Mouse (Mus musculus): ENCODE measurements around the gene Atg101. TPM values are rescaled to one million over a fixed set of nuclear protein-coding genes. Genes with fewer than 3 reads are reported as not detected.

Gene Atg101
- polyA plus RNA-seq, 1 experiment: 61.3 TPM

DNA sequence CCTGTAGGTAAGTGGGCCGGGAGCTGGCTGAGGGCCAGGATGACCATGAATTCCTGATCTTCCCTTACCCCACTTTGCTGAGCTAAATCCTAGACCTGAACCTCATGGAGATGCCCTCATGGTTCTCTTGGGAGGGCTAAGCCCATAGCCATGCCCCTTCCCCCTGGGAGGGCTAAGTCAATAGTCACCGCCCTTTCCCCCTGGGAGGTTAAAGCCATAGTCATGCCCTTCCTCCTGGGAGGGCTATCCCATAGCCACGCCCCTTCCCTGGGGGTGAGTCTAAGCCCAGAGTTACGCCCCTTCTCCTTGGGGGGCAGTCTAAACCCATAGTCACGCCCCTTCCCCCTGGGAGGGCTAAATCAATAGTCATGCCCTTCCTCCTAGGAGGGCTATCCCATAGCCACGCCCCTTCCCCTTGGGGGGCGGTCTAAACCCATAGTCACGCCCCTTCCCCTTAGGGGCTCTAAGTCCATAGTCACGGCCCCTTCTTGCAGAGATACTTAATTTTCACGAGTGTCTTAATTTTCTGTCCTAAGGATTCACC lies 42.0 kb downstream of the Atg101 start:
- no peak overlapping the region for H3ac ChIP-seq (ENCODE audit: control insufficient read depth, insufficient read length, low read depth)
- TF ChIP-seq USF1 (IDR thresholded peaks at IDR 0.05; ENCODE audit: low read depth) (no peak), MAX (IDR thresholded peaks at IDR 0.05) (no peak), CEBPB (IDR thresholded peaks at IDR 0.05; ENCODE audit: low read depth) (no peak), MYOD1 (IDR thresholded peaks at IDR 0.05; ENCODE audit: control insufficient read depth, insufficient read length, low read depth) (no peak), MYOG (IDR thresholded peaks at IDR 0.05; ENCODE audit: control insufficient read depth, extremely low read depth, insufficient read length) (no peak), CTCF (IDR thresholded peaks at IDR 0.05; ENCODE audit: control insufficient read depth, insufficient read depth, insufficient read length) (no peak), FOSL1 (IDR thresholded peaks at IDR 0.05; ENCODE audit: insufficient read depth, low read length, poor library complexity, severe bottlenecking) (no peak)
- no peak overlapping the region for H3K4me3 ChIP-seq (ENCODE audit: insufficient read depth, poor library complexity, severe bottlenecking)
- no peaks in the 10 kb centered on the region for H3K36me3 ChIP-seq (ENCODE audit: control insufficient read depth, insufficient read depth)
- no peaks in the 10 kb centered on the region for H3K27me3 ChIP-seq (ENCODE audit: control insufficient read depth, insufficient read depth, insufficient read length)
- H3K79me2 ChIP-seq (ENCODE audit: control insufficient read depth, insufficient read depth): no peaks in the 10 kb centered on the region
- H3K79me3 ChIP-seq (ENCODE audit: low read depth): no peaks in the 10 kb centered on the region

DNA sequence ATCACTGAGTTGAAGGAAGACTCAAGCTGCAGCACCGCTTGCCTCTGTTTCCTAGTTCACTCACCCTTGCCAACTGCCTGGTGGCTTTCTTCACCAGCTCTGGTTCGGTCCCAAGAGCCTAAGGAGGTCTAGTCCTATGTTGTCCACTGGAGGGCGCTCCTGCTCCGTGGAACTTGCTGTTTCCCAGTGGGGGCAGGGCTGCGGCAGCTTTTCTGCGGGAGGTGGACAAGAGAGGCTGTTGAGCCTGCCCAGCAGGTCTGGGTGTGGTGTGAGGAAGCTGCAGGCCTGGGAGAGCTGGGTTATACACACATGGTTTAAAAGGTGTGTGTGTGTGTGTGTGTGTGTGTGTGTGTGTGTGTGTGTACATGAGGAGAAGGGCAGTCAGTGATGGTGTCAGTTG lies 43.2 kb downstream of the Atg101 start:
- Histone ChIP-seq H3K79me3 (ENCODE audit: low read depth) (no peaks in the 10 kb centered on the region), H3K4me3 (ENCODE audit: insufficient read depth, poor library complexity, severe bottlenecking) (no peak overlapping the region), H3ac (ENCODE audit: control insufficient read depth, insufficient read length, low read depth) (no peak overlapping the region), H3K36me3 (ENCODE audit: control insufficient read depth, insufficient read depth) (no peaks in the 10 kb centered on the region), H3K79me2 (ENCODE audit: control insufficient read depth, insufficient read depth) (no peaks in the 10 kb centered on the region), H3K27me3 (ENCODE audit: control insufficient read depth, insufficient read depth, insufficient read length) (no peaks in the 10 kb centered on the region)
- no peak for TF ChIP-seq USF1 (IDR thresholded peaks at IDR 0.05; ENCODE audit: low read depth)
- TF ChIP-seq CTCF (IDR thresholded peaks at IDR 0.05; ENCODE audit: control insufficient read depth, insufficient read depth, insufficient read length): peak; percentile 96

- H3K36me3 ChIP-seq (ENCODE audit: control insufficient read depth, insufficient read depth): no peaks in the 10 kb centered on the region
- H3ac ChIP-seq (ENCODE audit: control insufficient read depth, insufficient read length, low read depth): no peak overlapping the region
- TF ChIP-seq MYOD1 (IDR thresholded peaks at IDR 0.05; ENCODE audit: control insufficient read depth, insufficient read length, low read depth) (peak; percentile 34), MAX (IDR thresholded peaks at IDR 0.05) (no peak)
- H3K79me2 ChIP-seq (ENCODE audit: control insufficient read depth, insufficient read depth): no peaks in the 10 kb centered on the region
- no peaks in the 10 kb centered on the region for H3K79me3 ChIP-seq (ENCODE audit: low read depth)
- H3K27me3 ChIP-seq (ENCODE audit: control insufficient read depth, insufficient read depth, insufficient read length): no peaks in the 10 kb centered on the region
- H3K4me3 ChIP-seq (ENCODE audit: insufficient read depth, poor library complexity, severe bottlenecking): no peak overlapping the region
Measured at GRCm38 (mm10) chr15:101328876-101329563, 44.9 kb downstream of the Atg101 start.

GRCm38 (mm10) chr15:101329564-101329892 lies 45.5 kb downstream of the Atg101 start:
- H3ac ChIP-seq (ENCODE audit: control insufficient read depth, insufficient read length, low read depth): no peak overlapping the region
- TF ChIP-seq MYOG (IDR thresholded peaks at IDR 0.05; ENCODE audit: control insufficient read depth, extremely low read depth, insufficient read length) (no peak), MYOD1 (IDR thresholded peaks at IDR 0.05; ENCODE audit: control insufficient read depth, insufficient read length, low read depth) (no peak), MAX (IDR thresholded peaks at IDR 0.05) (peak; percentile 53), USF1 (IDR thresholded peaks at IDR 0.05; ENCODE audit: low read depth) (no peak), FOSL1 (IDR thresholded peaks at IDR 0.05; ENCODE audit: insufficient read depth, low read length, poor library complexity, severe bottlenecking) (peak; percentile 79), CTCF (IDR thresholded peaks at IDR 0.05; ENCODE audit: control insufficient read depth, insufficient read depth, insufficient read length) (no peak), CEBPB (IDR thresholded peaks at IDR 0.05; ENCODE audit: low read depth) (peak; percentile 60)

GRCm38 (mm10) chr15:101331090-101331489 lies 47.0 kb downstream of the Atg101 start:
- no peaks in the 10 kb centered on the region for H3K79me3 ChIP-seq (ENCODE audit: low read depth)

More at GRCm38 (mm10) chr15:101329564-101329892, 45.5 kb downstream of the Atg101 start:
- H3K27me3 ChIP-seq (ENCODE audit: control insufficient read depth, insufficient read depth, insufficient read length): no peaks in the 10 kb centered on the region
- no peaks in the 10 kb centered on the region for H3K79me3 ChIP-seq (ENCODE audit: low read depth)
- no peaks in the 10 kb centered on the region for H3K36me3 ChIP-seq (ENCODE audit: control insufficient read depth, insufficient read depth)
- H3K79me2 ChIP-seq (ENCODE audit: control insufficient read depth, insufficient read depth): no peaks in the 10 kb centered on the region
- no peak overlapping the region for H3K4me3 ChIP-seq (ENCODE audit: insufficient read depth, poor library complexity, severe bottlenecking)

DNA sequence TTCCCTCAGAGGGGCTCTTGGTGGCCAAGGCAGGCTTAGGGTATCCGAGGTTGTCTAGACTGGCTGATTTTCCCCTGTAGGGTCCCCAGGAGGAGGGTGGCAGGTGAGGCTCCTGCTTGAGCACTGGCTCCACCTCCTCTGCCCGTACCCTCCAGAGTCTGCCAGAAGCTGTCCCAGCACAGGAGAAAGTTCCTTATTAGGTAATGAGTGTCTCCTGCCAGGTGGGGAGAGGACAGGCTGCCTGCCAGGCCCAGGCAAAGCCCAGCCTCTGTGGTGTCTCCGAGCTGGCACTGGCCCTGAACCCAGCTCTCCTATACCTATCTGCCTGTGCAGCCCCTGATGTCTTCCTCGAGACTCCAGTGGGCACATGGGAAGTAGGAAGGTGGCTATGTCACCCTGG lies 48.3 kb downstream of the Atg101 start:
- Histone ChIP-seq H3K27me3 (ENCODE audit: control insufficient read depth, insufficient read depth, insufficient read length) (no peaks in the 10 kb centered on the region), H3K79me2 (ENCODE audit: control insufficient read depth, insufficient read depth) (no peaks in the 10 kb centered on the region), H3K79me3 (ENCODE audit: low read depth) (no peaks in the 10 kb centered on the region), H3ac (ENCODE audit: control insufficient read depth, insufficient read length, low read depth) (no peak overlapping the region), H3K4me3 (ENCODE audit: insufficient read depth, poor library complexity, severe bottlenecking) (no peak overlapping the region), H3K36me3 (ENCODE audit: control insufficient read depth, insufficient read depth) (no peaks in the 10 kb centered on the region)
- TF ChIP-seq FOSL1 (IDR thresholded peaks at IDR 0.05; ENCODE audit: insufficient read depth, low read length, poor library complexity, severe bottlenecking) (no peak), USF1 (IDR thresholded peaks at IDR 0.05; ENCODE audit: low read depth) (no peak), CEBPB (IDR thresholded peaks at IDR 0.05; ENCODE audit: low read depth) (no peak), MYOD1 (IDR thresholded peaks at IDR 0.05; ENCODE audit: control insufficient read depth, insufficient read length, low read depth) (no peak), MYOG (IDR thresholded peaks at IDR 0.05; ENCODE audit: control insufficient read depth, extremely low read depth, insufficient read length) (no peak), CTCF (IDR thresholded peaks at IDR 0.05; ENCODE audit: control insufficient read depth, insufficient read depth, insufficient read length) (no peak), MAX (IDR thresholded peaks at IDR 0.05) (no peak)

More at GRCm38 (mm10) chr15:101331090-101331489, 47.0 kb downstream of the Atg101 start:
- Histone ChIP-seq H3K36me3 (ENCODE audit: control insufficient read depth, insufficient read depth) (no peaks in the 10 kb centered on the region), H3K4me3 (ENCODE audit: insufficient read depth, poor library complexity, severe bottlenecking) (no peak overlapping the region), H3ac (ENCODE audit: control insufficient read depth, insufficient read length, low read depth) (no peak overlapping the region), H3K79me2 (ENCODE audit: control insufficient read depth, insufficient read depth) (no peaks in the 10 kb centered on the region), H3K27me3 (ENCODE audit: control insufficient read depth, insufficient read depth, insufficient read length) (no peaks in the 10 kb centered on the region)
- TF ChIP-seq FOSL1 (IDR thresholded peaks at IDR 0.05; ENCODE audit: insufficient read depth, low read length, poor library complexity, severe bottlenecking) (no peak), MYOD1 (IDR thresholded peaks at IDR 0.05; ENCODE audit: control insufficient read depth, insufficient read length, low read depth) (peak; percentile 46)
